Mouse (Mus musculus): ENCODE results near the gene Nubpl.
"Not testable (repeated sequence)": the region's sequence is repeated elsewhere in the genome, so short reads cannot be mapped to it uniquely, and the experiment has no call there.

Nubpl gene

GRCm38 (mm10) chr12:52097650-52098070 lies at the start of gene Nubpl:
TSS of gene Nubpl (plus strand) at chr12:52097737.
- DNase-seq (ENCODE audit: extremely low read depth, low read depth) = peak; percentile 79

- DNase-seq (ENCODE audit: extremely low read depth, low read depth) = peak; percentile 46
Measured at GRCm38 (mm10) chr12:52049324-52049723, 48.2 kb upstream of the Nubpl start.

- DNase-seq (ENCODE audit: extremely low read depth, low read depth) = not testable (repeated sequence)
Measured at GRCm38 (mm10) chr12:52079296-52079695, 18.2 kb upstream of the Nubpl start.

DNA sequence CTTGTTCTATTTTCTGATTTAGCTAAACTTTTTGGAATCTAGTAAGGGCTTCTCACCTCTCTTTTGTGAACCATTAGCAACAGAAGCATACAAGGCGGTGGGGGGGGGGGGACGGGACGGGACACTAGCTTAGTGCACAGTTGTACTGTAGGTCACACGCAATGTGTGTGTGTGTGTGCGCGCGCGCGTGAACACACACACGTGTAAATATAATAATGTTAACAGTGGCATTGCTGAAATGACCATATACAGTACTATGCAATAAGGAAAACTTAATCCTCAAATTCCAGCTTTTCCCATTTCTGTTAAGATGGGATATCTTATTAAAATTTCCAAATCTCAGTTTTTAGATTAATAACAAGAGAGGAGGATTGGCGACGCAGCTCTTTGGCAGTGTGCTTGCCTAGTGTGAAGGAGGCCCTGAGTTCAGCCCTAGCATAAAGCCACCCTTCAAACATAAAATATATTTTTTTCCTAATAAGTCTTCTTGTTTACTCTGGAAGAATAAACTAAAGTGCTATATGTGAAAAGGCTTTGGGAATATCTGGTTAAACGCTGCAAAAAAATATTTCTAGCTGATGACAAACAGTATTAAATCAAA lies 388 bp upstream of the Nubpl start:
- DNase-seq (ENCODE audit: extremely low read depth, low read depth) = no peak

- DNase-seq (ENCODE audit: extremely low read depth, low read depth) = no peak
Measured at GRCm38 (mm10) chr12:52120276-52120675, 22.7 kb downstream of the Nubpl start.

DNA sequence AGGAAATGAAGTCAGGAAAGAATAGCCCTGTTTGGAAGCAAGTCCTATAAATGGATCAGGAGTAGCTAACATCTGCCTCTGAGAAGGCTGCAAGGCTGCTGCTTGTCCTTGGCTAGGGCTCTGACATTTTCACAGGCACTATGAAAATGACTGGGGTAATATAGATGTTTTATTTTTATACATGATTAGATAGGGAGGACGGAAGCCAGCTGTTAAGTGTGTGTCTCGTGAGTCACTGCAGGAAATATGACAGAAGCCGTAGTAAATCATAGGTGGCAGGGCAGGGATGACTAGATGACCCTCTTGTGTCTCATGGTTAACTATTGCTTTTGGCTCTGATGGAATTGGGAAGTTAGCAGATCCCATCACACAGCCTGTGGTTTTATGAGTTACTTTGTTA lies 28.9 kb downstream of the Nubpl start:
- DNase-seq (ENCODE audit: extremely low read depth, low read depth) = no peak

- no peak for DNase-seq (ENCODE audit: extremely low read depth, low read depth)
Measured at GRCm38 (mm10) chr12:52129072-52129471, 31.5 kb downstream of the Nubpl start.

GRCm38 (mm10) chr12:52132256-52132655 lies 34.7 kb downstream of the Nubpl start:
- DNase-seq (ENCODE audit: extremely low read depth, low read depth) = no peak

DNA sequence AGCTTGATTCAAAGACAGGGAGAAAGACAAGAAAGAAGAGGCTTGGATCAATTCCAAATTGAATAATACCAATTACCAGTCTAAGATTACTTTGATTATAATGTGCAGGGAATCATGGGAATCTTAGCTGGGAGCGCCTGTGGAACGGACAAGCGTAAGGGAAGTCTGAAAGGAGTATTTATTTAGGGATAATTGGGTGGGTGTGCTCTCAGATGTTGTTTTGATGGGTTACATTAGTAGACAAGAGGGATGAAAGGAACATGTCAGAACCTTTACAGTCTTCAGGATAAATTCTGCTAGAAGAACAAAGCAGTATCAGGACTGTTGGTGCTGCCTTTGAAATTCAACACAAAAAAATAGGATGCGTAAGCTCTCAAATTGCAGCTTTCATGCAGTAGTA lies 40.8 kb downstream of the Nubpl start:
- DNase-seq (ENCODE audit: extremely low read depth, low read depth) = no peak

GRCm38 (mm10) chr12:52146639-52147038 lies 49.1 kb downstream of the Nubpl start:
- no peak for DNase-seq (ENCODE audit: extremely low read depth, low read depth)

GRCm38 (mm10) chr12:52149448-52149847 lies 51.9 kb downstream of the Nubpl start:
- DNase-seq (ENCODE audit: extremely low read depth, low read depth) = no peak

DNA sequence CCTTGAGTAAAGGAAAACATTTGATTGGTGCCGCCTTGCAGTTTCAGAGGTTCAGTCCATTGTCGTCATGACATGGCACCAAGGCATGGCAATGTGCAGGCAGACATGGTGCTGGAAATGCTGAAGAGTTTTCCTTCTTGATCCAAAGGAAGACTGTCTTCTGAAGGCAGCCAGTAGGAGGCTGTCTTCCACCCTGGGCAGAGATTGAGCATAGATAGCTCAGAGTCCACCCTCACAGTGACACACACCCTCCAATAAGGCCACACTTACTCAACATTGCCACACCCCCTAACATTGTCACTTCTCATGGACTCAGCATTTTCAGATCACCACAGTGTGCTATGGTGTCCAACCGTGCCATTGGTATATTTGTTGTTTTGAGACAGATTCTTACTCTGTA lies 54.5 kb downstream of the Nubpl start:
- DNase-seq (ENCODE audit: extremely low read depth, low read depth) = no peak

DNA sequence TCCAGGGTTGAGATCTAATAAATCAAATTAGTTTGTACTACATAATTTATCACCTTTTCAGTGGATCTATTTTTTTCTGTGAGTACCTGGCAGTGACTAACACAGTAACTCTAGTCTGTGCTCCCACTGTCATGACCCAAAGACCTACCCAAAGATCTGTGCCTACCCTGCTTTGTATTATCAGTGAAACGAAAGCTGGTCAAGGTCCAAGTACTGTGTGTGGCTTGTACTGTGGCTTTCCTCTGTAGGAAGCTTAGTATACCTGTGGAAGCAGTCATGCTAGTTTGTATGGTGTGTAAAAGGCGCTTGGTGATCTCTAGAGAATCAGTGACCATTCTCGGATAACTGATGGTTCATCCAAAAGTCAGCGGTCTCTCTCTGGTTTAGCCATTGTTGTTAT lies 57.4 kb downstream of the Nubpl start:
- DNase-seq (ENCODE audit: extremely low read depth, low read depth) = no peak

DNA sequence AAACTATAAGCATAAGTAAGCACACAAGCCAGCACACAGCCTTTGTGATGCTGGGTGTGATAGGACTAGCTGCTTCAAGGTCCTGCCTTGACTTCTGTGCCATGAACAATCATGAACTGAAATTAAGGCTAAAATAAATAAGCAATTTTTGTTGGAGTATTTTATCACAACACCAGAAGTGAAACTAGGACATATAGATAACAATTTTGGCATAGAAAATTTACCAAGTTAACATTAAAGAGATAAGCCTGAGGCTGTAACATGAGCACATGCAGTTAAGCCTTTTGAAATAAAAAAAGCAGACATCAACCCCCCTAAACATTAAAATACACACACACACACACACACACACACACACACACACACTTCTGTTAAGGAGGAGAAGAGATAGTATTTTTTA lies 66.9 kb downstream of the Nubpl start:
- no peak for DNase-seq (ENCODE audit: extremely low read depth, low read depth)

DNA sequence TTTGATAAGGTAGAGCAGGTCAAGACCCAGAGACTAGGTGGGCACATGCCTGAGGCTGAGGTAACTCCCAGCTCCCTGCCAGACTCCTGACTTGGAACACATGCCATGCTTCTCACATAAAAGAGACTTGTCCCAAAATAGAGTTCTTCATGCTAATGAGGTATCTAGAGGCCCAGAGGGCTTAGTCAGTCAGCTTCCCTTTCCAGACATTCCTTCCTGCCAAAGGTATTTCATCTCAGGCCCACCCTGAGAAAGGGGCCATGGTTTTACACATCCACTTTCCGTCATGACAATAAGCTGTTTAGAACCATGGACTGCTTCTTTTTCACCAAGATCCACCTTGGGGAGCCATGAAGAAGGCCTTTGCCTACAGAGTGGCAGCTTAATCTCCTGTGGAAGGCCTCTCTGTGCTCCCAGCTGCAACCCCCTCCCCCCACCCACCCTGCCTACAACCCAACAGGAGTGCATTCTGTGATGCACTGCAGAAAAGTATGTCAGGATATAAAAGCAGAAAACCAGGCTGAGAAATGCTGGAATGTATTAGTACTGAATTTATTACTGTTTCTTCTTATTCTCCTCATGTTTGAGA lies 88.8 kb downstream of the Nubpl start:
- DNase-seq (ENCODE audit: extremely low read depth, low read depth) = no peak

- no peak for DNase-seq (ENCODE audit: extremely low read depth, low read depth)
Measured at GRCm38 (mm10) chr12:52186963-52187590, 89.5 kb downstream of the Nubpl start.

DNA sequence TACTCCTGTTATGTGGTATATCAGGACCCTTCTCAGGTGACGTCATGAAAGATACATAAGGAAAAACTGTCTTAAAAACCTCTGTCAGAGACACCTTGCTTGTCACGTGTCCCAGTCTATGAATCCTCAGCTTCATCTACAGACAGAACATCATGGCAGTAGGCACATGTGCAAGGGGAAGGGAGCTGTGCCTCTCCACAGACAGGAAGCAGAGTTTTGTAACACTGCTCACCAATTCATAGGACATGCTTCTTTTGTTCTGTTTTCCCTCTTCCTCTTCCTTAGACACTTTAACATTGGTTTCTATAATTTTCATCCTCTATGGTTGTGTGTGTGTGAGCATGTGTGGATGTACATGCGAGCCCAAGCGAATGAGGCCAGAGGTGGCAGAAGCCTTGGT lies 100.9 kb downstream of the Nubpl start:
- no peak for DNase-seq (ENCODE audit: extremely low read depth, low read depth)

DNA sequence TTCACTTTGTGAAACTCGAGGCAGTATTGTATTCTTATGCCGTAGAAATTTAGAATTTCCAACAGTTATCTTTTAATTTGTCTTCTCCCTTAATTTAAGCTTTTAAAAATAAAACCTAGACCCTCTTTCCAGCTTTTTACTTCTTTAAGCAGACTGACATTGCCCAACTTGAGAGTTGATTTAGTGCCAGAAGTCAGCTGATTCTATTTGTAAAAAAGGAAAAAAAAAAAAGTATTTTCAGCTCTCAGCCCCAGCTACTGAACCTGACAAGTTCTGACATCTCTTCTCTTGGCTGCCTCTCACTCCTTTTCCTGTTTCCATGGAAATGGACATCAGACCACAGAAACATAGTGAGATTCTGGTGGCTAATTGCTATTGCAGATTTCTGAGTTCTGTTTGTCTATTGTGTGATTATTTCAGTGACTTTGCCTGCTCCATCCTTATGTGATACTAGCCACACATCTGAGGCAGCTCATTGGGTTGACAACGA lies 111.6 kb downstream of the Nubpl start:
- DNase-seq (ENCODE audit: extremely low read depth, low read depth) = no peak

DNA sequence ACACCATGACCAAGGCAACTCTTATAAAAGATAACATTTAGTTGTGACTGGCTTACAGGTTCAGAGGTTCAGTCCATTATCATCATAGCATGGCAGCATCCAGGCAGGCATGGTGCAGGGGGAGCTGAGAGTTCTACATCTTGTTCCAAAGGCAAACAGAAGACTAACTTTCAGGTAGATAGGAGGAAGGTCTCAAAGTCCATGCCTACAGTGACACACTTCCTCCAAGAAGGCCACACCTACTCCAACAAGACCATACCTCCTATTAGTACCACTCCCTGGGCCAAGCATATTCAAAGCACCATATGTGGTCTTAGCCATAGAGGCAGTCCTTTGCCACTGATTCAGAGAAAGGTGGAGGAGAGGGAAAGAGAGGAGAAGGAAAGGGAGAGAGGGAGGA lies 113.6 kb downstream of the Nubpl start:
- DNase-seq (ENCODE audit: extremely low read depth, low read depth) = no peak

DNA sequence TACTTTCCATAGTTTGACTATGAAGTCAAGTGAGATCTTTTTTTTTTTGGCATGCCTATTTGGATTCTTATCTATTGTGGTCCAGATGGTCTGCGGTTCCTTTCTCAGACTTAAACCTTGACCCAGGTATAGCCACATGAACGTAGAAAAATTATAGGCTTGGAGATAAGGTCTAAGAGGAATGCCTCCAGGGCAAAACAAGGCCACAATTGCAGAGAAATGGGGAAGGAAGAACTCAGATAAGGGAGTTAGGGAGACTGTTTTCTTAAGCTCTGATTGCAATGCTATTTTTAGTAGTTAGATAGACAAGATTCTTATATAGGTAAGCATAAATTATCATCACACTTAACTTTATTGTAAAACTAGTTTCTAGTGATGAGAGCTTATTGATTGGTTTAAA lies 117.3 kb downstream of the Nubpl start:
- DNase-seq (ENCODE audit: extremely low read depth, low read depth) = no peak

GRCm38 (mm10) chr12:52224954-52225353 lies 127.4 kb downstream of the Nubpl start:
- no peak for DNase-seq (ENCODE audit: extremely low read depth, low read depth)

DNA sequence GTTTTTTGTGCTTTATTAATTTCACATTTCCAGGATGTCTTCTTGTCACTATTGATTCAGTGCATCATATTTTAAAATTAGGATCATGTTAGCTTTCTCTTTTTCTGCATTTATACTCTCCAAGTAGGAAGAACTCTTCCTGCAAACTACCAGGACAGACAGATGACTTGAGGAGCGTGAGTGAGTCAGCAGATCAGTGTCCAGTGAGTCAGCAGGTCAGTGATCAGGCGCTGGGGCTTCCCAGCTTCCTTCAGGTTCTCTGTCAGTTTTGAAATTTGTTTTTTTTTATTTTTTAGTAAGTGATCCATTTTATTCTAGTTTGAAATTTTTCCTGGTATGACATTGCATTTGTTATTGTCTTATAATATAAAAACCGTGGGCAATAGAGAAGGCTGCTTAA lies 131.2 kb downstream of the Nubpl start:
- DNase-seq (ENCODE audit: extremely low read depth, low read depth) = no peak

- DNase-seq (ENCODE audit: extremely low read depth, low read depth) = not testable (repeated sequence)
Measured at GRCm38 (mm10) chr12:52231929-52232328, 134.4 kb downstream of the Nubpl start.

Data from MEL-GATA-1-ER (cell line).